Mouse (Mus musculus): ENCODE results near the gene Slc35b1.
A peak's percentile ranks its signal among the peaks of the same experiment; 100 is the strongest.

The Slc35b1 gene

DNA sequence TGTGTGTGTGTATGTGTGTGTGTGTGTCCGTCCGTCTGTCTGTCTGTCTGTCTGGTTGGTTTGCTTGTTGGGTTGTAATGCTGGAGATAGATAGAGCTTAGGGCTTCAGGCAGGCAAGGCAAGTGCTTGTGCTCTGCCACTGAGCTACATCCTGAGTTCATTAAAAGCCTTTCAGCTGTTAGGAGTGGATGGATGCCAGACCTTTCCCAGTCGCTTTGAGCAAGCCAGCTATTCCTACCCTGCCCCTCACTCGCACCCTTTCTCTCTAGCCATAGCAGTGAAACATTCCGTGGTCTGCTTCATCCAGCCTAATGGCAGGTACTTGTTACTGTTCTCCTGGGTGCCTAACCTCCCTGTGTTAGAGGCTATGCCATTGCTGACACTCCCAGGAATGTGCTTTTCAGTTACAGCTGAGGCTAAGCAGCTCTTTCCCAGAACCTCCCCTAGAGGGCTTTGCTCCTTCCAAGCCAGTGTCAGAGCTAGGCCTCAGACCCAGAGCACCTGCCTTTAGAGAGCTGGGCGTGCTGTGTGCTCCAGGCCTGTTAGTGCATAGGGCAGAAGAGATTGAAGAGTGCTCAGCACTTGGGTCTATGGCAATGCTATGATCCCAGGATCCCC, 18.1 kb upstream of the Slc35b1 start:
- no peak for DNase-seq (ENCODE audit: low spot score)

DNA sequence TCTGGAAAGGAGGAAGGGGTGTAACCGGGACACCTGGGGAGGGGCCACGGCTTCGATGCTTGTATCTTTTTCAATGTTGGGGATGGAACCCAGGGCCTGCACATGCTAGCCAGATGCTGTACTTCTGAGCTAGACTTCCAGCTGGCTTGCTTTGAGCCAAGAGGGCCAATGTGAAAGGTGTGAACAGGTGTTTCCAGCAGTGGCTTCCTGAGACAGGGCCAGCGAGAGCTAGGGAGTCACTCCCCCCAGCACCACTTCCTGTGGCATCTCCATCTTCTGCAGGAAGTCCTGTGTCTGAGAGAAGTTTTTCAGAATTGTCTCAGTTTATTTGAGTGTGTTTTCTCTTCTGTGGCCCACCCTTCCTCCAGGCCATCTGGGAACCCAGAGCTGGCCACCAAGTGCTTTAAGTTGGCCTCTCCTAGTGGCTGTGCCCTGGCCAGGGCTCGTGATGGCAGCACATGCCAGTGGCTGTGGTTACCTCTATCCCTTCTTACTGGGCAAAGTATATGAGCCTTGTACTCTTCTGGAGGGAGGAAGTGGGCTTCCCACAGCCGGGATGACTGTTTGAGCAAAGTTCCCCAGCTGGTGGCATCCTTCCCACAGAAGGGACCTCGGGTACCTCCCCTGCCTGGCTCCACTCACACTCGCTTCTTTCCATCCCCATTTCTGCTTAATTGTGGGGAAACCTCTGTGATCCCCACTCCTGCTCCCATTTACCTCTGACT, 17.3 kb upstream of the Slc35b1 start:
- no peak for DNase-seq (ENCODE audit: low spot score)

DNA sequence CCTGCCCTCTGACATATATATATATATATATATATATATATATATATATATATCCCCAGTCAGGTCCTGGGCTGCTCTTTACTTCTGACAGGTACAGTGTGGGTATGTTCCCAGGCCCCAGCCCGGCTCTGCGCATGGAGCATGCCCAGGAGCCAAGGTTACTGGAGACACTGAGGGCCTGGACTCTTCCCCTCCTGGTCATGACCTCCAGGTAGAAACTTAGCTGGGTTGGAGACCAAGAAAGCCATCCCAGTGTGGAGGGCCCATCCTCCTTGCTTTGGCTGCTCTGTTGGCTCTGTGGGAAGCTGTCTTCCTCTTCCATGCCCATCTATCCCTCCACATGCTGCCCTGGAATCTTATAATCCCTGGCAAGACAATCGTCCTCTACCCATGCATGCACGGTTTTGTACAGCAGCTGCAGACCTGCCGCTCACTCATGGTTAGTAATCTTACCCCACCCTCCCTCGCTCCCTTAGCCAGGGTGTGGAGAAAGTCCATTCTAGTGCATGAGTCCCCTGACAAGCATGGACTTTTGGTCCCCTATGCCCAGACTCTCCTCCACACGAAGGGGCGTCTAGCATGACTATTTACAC, 16.2 kb upstream of the Slc35b1 start:
- DNase-seq (ENCODE audit: low spot score), result no peak

DNA sequence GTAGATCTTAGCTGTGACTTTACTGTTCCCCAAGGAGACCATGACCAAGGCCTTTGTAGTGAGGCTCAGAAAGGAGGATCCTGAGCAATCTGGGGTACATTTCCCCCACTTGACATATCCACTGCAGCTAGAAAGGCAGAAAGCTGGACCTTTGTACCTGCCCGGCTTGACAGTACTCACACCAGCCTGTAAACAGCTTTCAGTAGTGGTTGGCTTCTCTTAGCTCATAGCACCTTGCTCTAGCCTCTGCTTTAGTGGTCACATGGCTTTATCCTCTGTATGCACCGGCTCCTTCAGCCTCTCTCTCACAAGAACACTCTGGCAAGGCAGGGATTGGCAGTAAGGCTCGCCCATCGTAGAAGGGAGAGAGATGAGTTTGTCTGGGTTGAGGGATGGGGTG, 15.6 kb upstream of the Slc35b1 start:
- DNase-seq (ENCODE audit: low spot score), result no peak

DNA sequence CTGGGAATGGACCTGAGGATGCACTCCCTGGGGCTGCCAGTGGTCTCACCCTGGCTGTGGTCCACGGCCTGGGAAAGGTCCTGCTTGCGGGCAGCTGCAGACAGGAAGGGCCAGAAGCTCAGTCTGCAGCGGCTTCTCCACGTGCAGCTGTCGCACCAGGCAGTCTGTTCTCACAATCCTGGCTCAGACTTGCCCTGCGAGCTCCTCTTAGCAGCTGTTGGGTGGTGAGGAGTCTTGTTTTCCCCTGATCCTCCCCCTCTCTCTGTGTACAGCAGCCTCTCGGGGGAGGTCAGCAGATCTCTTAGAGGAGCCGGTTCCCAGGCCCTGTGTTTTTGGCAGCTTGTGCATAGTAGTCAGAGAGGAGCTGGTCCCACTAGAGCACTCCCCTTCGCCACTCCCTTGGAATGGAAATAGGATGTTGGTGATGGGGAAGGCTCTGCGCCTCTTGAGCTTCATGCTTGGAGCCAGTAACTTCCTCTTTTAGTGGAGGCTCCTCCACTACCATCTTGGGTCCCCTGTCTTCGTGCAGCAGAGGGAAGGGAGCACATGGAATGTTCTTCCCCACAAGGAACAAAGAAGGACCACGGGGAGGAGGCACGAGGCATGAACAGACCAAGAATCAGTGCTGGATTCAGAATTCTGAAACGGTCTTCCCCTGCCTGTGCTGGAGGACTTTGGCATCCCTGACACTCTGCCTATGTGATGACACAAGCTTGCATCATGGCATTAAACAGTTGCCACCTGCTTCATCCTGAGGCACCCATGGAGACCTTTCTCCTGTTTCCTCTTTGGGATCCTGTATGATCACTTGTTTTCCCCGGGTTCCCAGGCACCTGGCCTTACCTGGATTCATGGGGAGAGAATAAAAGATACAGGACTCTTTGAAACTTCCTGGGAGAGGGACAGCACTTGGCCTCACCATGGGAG, 14.3 kb upstream of the Slc35b1 start:
- peak; percentile 70 for DNase-seq (ENCODE audit: low spot score)

DNA sequence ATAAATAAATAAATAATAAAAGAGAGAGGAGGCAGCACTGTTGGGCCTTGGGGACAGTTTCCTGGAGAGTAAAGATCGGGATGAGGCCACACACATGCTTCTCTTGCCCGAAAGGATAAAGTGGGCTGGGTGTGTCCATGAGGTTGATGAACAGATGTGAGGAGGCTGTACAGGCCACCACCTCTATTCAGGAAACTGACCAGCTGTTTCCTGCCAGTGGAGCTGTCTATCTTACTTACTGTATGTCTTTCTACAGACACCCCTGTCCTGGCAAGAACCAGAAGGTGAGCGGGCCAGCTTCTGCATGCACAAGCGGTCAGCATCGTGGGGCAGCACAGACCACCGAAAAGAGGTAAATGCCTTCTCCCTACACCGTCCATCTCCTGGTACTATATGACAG, 13.3 kb upstream of the Slc35b1 start:
- DNase-seq (ENCODE audit: low spot score), result no peak

DNA sequence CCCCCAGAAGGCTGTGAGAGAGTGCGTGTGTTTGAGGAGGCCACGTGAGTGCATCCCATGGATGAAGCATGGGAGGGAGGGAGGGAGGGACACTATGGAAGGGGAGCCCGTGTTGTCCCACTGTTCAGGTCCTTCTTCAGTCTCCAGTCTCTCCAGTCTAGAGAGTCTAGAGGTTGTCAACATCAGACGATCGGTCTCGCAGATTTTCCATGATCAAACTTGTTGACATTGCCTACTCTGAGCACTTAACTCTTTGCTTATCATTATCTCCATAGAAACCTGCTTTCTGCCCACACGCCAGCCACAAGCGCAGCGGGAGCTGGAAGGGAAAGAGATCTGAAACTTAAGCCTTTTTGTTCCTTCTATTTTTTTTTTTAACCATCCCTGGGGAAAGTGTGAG, 5.6 kb upstream of the Slc35b1 start:
- no peak for DNase-seq (ENCODE audit: low spot score)

DNA sequence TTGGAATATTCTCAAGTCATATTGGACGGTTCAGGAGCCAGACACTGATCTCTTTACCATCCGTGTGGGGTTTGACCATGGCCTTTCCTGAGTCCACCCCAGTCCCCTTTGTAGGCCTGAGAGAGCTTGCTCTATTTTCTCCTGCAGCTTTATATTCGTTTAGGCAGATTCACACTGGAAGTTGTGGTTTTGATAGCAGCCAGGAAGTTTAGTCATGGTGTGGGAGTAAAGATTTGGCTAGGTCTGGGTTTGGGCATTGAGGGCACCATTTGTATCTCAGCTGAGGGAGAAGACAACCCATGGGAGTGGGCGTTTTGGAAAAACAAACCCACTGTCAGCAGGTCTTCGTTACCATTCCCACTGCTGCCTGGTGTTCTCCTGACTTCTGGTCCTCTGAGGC, 4.9 kb upstream of the Slc35b1 start:
- DNase-seq (ENCODE audit: low spot score), result no peak

DNA sequence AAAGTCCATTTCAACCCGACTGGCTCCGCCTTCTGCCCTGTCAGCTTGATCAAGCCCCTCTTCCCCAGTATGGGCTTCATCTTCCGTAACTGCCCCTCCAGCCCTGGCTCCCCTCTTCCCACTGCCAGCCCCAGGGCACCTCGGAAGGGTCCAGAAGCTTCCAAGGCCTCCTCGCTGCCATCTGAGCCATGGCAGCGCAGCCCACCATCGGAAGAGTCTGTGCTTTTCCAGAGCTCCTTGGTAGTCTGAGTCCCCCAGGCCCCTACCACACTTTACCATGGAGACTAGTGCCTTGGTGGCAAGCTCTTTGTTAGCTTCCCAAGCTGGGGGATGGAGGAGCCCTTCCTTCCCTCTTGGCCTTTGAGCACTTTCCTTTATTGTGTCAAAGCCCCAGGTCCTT, 3.8 kb upstream of the Slc35b1 start:
- no peak for DNase-seq (ENCODE audit: low spot score)

DNA sequence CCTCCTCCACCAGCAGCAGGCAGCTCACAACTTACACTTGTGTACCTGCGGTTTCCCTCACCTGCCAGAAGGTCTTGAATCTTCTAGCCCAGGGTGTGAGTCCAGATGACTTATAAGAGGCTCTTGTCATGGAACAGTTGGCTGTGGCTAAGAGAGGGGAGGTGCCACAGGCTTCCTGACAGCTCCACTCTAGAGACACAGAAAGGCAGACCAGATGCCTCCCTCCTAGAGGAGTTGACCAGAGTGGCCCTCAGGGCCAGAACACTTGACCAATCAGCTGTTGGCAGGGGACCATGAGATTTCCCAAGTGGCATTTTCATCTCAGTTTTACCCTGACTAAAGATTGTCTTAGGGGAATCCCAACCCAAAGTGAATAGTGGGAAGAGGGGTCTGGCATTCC, 3.3 kb upstream of the Slc35b1 start:
- DNase-seq (ENCODE audit: low spot score), result no peak

DNA sequence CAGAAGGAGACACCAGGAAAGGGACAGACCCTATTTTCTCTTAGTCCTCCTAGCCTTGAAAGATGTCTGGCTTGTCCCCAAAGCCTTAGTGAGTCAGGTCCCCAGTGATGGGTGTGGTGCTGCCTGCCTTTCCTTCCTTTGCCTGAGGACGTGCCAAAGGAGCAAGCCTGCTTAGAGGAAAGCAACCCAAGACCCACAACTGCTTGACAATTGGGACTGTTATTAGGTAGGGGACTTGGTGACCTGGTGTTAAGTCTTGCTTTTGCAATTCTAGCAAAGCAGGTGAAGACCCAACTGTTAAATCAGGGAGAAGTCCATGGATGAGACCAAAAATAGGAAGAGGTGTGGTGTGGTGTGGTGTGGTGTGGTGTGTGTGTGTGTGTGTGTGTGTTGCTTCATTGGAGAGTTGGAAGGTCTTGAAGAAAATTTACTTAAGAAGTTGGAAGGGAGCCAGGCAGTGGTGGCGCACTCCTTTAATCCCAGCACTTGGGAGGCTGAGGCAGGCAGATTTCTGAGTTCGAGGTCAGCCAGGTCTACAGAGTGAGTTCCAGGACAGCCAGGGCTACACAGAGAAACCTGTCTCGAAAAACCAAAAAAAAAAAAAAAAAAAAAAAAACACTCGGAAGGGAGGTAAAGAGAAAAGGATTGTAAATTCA, 1.0 kb upstream of the Slc35b1 start:
- DNase-seq (ENCODE audit: low spot score), result no peak

DNA sequence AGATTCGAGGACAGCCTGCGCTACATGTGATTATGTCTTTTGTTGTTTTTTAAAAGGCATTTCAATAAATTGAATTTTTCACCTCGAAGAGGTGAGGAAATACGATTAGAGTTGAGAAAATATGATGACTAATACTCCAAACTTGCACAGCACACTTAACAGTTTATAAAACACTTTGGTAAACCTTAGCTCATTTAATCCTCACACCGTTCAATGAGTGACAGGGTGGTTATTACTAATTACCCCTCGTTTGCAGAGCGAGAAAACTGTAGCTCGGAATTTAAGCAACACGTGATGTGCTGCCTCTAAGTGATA, 531 bp upstream of the Slc35b1 start:
- no peak for DNase-seq (ENCODE audit: low spot score)

DNA sequence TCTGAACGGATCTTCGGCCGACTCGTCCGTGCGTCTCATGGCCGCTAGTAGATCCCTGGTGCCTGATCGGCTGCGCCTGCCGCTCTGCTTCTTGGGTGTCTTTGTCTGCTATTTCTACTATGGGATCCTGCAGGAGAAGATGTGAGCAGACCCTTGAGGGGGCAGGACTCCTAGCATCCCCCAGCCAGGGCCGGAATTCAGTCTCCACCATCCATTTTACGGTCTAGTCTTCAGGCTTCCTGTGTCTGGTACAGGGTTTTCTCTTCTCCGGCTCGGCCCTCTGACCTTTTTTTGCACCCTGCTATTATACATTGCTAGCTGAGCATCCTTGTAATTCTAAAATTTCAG, 455 bp downstream of the Slc35b1 start:
- DNase-seq (ENCODE audit: low spot score), result no peak

DNA sequence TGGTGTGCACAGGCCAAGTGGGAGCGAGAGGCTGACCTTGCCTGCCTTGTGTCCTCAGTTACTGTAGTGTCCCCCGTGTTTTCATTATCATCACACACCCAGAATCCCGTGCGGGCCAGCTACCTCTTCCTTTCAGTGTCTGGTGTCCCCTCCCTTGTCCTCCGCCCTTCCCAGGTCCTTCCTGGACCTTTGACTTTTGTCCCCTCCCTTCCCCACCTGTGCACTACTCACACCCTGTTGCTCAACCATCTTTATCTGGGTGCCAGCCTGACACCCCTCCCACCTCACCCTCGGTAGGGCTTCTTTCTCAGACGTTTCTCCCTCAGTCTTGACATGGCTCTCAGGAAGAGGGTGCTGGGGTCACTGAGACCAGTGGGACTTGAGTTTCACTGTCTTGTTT, 2.9 kb downstream of the Slc35b1 start:
- no peak for DNase-seq (ENCODE audit: low spot score)

DNA sequence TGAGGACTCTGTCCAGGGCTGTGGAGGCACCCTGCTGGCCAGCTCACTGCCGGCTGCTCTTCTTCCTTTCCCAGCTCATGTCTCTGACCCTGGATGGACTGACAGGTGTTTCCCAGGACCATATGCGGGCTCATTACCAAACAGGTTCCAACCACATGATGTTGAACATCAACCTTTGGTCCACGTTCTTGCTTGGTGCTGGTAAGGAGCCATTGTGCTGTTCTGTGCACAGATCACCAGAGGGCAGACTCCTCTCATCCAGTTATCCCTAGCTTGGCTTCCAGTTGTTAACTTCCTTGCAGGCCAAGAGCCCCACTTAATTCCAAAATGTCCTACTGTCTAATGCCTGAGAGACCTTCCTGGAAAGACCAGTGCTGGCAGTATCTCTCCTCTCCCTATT, 4.5 kb downstream of the Slc35b1 start:
- DNase-seq (ENCODE audit: low spot score), result no peak

DNA sequence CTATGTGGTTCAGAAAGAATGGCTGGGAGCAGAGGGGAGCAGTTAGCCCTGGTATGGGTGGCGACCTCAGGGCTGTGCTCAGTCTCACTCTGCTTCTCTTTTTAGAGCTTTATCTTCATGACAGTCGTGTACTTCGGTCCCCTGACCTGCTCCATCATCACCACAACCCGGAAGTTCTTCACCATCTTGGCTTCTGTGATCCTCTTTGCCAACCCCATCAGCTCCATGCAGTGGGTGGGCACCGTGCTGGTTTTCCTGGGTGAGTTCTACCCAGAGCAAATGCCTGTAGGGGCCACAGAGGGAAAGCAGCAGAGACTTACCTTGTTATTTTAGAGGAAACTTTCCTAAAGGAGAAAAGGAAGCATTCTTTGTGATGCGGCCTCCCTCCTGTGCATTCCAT, 5.9 kb downstream of the Slc35b1 start:
- DNase-seq (ENCODE audit: low spot score), result no peak

DNA sequence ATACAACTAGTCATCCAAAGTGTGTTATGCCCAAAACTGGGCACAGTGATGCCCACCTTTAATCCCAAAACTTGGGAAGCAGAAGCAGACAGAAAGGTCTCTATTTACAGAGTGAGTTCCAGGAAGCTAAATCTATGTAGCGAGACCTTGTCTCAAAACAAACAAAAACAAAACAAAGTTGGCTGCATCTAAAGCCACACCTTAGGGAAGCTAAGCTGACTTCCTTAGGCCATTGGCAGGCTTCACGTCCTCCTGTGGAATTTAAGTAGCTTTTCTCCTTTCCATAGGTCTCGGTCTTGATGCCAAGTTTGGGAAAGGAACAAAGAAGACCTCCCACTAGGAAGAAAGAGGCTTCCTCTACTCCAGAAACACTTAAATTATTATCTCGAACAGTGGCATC, 6.7 kb downstream of the Slc35b1 start:
- DNase-seq (ENCODE audit: low spot score), result no peak

DNA sequence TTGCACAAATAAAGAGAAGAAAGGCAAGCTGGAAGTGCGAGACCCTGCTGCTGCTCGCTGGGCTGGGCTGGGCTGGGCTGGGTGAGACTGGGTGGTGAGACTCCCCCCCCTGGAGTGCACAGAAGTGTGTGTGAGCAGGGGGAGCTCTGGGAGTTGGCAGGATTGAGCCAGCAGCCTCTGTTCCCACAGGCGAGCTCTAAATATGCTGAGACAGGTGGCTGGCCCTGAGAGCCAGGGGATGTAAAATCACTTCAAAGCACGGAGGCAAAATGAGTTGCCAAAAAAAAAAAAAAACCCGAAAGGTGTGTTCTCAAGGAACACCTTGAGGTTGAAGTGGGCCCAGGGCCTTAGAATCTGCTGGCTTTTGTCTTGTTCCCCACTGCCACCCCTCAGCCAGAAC, 7.3 kb downstream of the Slc35b1 start:
- DNase-seq (ENCODE audit: low spot score), result no peak

DNA sequence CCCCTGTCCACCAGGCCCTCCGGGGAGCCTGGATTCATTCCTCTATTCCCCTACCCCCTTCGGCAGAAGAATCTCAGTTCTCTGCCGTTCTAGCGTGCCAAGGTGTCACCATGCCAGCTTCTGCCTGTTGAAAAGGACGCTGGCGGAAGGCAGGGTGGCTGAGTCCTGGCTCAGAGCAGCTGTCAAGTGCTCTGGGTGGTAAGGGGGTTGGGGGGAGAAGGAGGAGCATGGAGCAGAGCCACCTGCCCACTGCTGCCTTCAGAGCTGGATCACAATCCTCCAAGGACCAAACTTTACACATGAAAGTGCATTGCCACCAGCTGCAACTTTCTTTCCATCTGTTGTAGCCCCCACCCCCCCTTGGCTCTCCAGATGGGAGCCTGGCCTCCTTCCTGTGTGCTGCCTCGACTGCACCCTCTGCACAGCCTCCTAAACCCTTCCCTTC, 7.8 kb downstream of the Slc35b1 start:
- no peak for DNase-seq (ENCODE audit: low spot score)

DNA sequence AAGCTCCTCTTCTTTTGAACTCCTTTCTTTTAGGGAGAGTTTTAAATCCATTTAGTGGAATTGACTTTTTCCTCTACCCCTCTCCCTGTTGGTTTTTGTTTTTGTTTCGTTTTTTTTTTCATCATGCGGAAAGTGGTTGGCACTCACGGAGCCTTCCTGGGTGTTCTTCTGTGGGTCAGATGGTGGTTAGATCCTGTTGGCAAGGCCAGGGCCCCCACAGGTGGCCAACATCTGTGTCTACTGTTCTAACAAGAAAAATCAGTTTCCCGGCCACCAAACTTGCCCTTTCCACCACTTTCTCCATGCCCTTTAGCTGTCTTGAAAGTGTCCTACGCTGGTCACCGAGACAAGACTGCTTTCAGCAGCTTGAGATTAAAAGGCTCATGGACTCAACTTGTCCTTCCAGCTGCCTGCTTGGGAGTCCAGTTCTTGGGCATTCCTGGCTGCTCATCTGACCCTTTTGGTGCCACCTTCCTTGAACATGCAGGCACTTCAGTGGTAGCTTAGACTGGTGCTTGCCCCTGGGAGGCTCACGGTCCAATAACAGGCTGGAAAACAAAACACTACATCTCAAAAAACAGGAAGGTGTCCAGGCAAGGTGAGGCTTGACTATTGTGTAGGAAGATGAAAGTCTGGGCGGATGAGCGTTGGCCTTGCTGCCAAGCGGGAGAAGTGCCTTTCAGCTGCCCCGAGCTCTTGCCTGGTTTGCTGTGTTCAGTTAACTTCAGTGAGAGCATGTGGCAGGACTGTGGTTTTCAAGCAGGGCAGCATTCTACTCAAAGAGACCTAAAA, 8.4 kb downstream of the Slc35b1 start:
- DNase-seq (ENCODE audit: low spot score), result no peak

DNA sequence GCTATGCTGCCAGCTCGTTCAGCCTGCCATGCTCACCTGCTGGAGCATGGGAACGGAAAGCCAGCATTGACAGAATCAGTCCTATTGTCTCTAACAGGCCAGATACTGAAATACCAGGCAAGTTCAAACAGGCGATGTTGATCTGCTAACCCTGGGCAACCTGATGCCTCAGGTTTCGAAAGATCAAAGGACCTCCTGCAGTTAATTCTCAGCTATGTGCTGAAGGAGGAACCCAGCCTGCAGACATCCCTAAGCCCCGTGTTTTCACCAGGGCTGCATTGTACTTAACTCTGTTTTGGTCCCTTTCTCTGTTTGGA, 9.0 kb downstream of the Slc35b1 start:
- no peak for DNase-seq (ENCODE audit: low spot score)

DNA sequence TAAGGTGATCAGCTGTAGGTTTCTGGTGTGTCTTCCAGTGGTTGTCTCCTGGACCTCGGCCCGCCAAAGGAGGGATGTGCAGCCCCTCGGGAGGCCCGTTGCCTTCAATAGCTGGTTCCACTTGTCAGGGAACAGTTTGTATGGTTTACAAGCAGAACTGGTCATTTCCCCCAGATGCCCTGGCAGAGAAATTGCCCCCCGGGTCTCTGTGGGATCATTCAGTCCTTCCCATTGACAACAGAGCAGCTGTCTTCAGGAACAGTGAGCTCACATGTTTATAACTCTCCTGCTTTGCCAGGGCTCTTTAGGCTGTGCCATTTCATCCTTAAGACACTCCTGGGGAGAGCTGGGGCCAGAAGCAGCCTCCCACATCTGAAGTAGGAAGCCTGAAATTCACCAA, 9.6 kb downstream of the Slc35b1 start:
- no peak for DNase-seq (ENCODE audit: low spot score)

All from ovary, adult 18-20 months (tissue).